Mouse (Mus musculus) mature B cell (primary cell): Measurements from ENCODE around the gene Esr2.
"Not testable (repeated sequence)": the region's sequence is repeated elsewhere in the genome, so short reads cannot be mapped to it uniquely, and the experiment has no call there.

Experiments
- in situ Hi-C: fragments of 300-500 bp; cut with MboI; formaldehyde crosslinking; loops from 2 replicates; pipeline ENCODE4 v1.14.3; 2019

Gene Esr2

GRCm38 (mm10) chr12:76177864-76178518 lies 932 bp upstream of the Esr2 start:
- in situ Hi-C loops: loop anchor here (25.0 kb wide), 1 partner anchor 391 kb away; no protein-coding TSS in a partner anchor

GRCm38 (mm10) chr12:76165641-76166040 lies 11.4 kb downstream of the Esr2 start:
- in situ Hi-C loops: no loop called here

GRCm38 (mm10) chr12:76152389-76152788 lies 24.7 kb downstream of the Esr2 start:
- in situ Hi-C loops: not testable (repeated sequence)

GRCm38 (mm10) chr12:76136701-76137100 lies 40.4 kb downstream of the Esr2 start:
- in situ Hi-C loops: no loop called here

GRCm38 (mm10) chr12:76133081-76133480 lies 44.0 kb downstream of the Esr2 start:
- in situ Hi-C loops: not testable (repeated sequence)

- in situ Hi-C loops: no loop called here
Observed at GRCm38 (mm10) chr12:76132591-76132990, 44.5 kb downstream of the Esr2 start.

GRCm38 (mm10) chr12:76130891-76131290 lies 46.2 kb downstream of the Esr2 start:
- in situ Hi-C loops: no loop called here

- in situ Hi-C loops: no loop called here
Observed at GRCm38 (mm10) chr12:76130281-76130680, 46.8 kb downstream of the Esr2 start.

- in situ Hi-C loops: no loop called here
Observed at GRCm38 (mm10) chr12:76128831-76129230, 48.2 kb downstream of the Esr2 start.

GRCm38 (mm10) chr12:76128306-76128705 lies 48.8 kb downstream of the Esr2 start:
- in situ Hi-C loops: no loop called here

- in situ Hi-C loops: no loop called here
Observed at GRCm38 (mm10) chr12:76123223-76123622, 53.8 kb downstream of the Esr2 start.

GRCm38 (mm10) chr12:76117632-76118153 lies 59.4 kb downstream of the Esr2 start:
- in situ Hi-C loops: no loop called here

GRCm38 (mm10) chr12:76116577-76116976 lies 60.5 kb downstream of the Esr2 start:
- in situ Hi-C loops: no loop called here

- in situ Hi-C loops: no loop called here
Observed at GRCm38 (mm10) chr12:76111046-76111445, 66.0 kb downstream of the Esr2 start.

GRCm38 (mm10) chr12:76109646-76110405 lies 67.2 kb downstream of the Esr2 start:
- in situ Hi-C loops: no loop called here

- in situ Hi-C loops: no loop called here
Observed at GRCm38 (mm10) chr12:76104596-76105351, 72.3 kb downstream of the Esr2 start.

- in situ Hi-C loops: no loop called here
Observed at GRCm38 (mm10) chr12:76102621-76103020, 74.4 kb downstream of the Esr2 start.

GRCm38 (mm10) chr12:76095117-76096035 lies 81.7 kb downstream of the Esr2 start:
- in situ Hi-C loops: no loop called here

GRCm38 (mm10) chr12:76093613-76094588 lies 83.2 kb downstream of the Esr2 start:
- in situ Hi-C loops: no loop called here
